Mouse (Mus musculus): Measurements from ENCODE around the gene Galk1.
"Not testable (repeated sequence)": the region's sequence is repeated elsewhere in the genome, so short reads cannot be mapped to it uniquely, and the experiment has no call there.

Gene Galk1

GRCm38 (mm10) chr11:116030898-116031845 lies 18.7 kb upstream of the Galk1 start:
- DNase-seq (ENCODE audit: extremely low read depth, low read depth, low spot score): no peak

GRCm38 (mm10) chr11:116030088-116030897 lies 17.8 kb upstream of the Galk1 start, which contains the start of gene Unk:
Gene Unk, plus strand, starts transcription at chr11:116030322.
- peak; percentile 87 for DNase-seq (ENCODE audit: extremely low read depth, low read depth, low spot score)

GRCm38 (mm10) chr11:116029086-116029865 lies 16.8 kb upstream of the Galk1 start:
- no peak for DNase-seq (ENCODE audit: extremely low read depth, low read depth, low spot score)

DNA sequence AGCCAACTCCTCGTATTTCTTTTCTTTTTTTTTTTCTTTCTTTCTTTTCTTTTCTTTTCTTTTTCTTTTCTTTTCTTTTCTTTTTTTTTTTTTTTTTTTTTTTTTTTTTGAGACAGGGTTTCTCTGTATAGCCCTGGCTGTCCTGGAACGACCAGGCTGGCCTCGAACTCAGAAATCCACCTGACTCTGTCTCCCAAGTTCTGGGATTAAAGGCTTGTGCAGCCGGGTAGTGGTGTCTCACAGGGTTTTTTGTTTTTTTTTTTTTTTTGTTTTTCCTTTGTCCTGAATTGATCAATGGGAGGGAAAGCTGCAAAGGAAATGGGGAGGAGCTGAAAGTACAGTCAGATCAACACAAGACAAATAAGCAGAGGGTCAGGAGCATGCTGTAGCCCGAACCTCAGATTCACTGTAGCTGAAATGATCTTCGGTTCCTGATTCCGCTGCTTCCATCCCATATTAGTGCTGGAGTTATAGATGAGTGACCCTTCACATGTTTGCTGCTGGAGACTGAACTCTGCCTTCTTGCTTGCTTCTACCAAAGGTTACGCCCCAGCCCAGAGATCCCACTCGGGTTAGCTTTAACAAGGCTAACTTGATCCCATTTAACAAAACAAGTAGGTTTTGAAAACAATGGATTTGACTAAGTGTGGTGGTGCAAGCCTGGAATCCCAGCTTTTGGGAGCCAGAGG lies 15.8 kb upstream of the Galk1 start:
- DNase-seq (ENCODE audit: extremely low read depth, low read depth, low spot score): no peak

DNA sequence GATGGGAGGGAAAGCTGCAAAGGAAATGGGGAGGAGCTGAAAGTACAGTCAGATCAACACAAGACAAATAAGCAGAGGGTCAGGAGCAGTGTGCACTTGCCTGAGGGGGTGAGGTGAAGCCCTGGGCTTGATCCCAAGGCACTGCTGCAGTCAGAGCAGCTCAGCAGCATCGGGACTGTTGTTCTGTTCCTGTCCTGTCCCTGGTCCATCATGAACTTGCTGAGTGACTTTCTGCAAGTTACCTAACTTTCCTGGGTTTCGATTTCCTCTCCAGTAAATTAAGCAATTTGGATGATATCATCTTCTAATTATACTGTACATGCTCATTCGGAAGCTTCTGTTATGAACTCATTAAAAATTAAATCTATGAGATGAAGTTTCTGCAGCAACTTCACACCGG lies 15.2 kb upstream of the Galk1 start, which contains the start of gene H3f3b:
Gene H3f3b, minus strand, starts transcription at position 207 of the 400 bp plus-strand sequence.
- DNase-seq (ENCODE audit: extremely low read depth, low read depth, low spot score): no peak

DNA sequence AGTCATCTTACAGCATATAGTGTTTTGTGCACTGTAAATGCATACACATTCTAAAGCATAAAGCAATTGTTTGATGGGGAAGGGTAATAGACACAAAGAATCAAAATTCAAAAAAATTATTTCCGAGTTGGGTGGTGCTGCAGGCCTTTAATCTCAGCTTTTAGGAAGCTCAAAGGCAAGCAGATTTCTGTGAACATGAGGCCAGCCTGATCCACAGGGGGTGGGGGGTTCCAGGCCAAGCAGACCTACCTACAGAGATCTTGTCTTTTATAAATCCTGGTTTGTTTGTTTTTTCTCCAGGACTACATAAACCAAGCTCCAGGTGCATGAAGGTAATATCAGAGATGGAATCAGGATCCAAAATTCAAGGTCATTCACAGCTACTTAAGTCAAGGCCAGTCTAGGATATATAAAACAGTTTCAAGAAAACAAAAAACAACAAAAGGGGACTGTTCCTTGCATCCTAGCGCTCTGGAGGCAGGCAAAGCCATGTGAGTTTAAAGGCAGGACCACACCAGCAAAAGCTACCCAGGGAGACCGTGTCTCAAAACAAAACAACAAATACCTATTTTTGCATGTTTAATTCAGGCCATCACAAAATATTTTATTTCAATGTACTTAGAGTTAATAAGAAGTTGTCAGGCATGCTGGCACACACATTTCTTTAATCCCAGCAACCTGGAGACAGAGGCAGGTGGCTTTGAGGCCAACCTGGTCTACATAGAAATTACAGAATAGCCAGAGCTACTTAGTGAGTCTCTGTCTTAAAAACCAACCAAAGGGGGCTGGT lies 12.7 kb upstream of the Galk1 start:
- no peak for DNase-seq (ENCODE audit: extremely low read depth, low read depth, low spot score)

GRCm38 (mm10) chr11:116024356-116024808 lies 11.9 kb upstream of the Galk1 start:
- peak; percentile 96 for DNase-seq (ENCODE audit: extremely low read depth, low read depth, low spot score)

GRCm38 (mm10) chr11:116023771-116024355 lies 11.3 kb upstream of the Galk1 start:
- no peak for DNase-seq (ENCODE audit: extremely low read depth, low read depth, low spot score)

GRCm38 (mm10) chr11:116023074-116023770 lies 10.7 kb upstream of the Galk1 start:
- DNase-seq (ENCODE audit: extremely low read depth, low read depth, low spot score): not testable (repeated sequence)

DNA sequence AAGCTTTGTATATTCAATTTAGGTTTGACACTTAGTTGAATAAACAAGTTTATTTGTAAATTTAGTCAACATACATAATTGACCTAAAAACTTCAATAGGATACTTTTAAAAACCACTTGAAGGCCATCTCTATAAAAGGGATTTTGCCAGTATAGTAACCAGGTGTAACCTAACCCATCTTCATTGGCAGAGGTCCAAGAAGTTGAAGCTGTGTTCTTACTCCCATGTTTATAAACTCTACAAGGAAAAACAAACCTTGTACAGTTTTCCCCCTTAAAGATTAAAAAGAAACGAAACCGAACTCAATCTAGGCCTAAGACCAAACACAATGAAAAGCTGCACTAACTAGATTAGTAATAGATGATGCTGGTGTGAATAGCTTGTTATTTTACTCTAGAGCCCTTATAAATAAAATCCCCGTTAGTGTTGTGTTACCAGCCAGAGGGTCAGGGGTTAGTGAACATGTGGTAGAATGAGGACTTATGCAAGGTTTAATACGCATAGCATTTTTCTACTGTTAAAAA lies 9.8 kb upstream of the Galk1 start:
- no peak for DNase-seq (ENCODE audit: extremely low read depth, low read depth, low spot score)

DNA sequence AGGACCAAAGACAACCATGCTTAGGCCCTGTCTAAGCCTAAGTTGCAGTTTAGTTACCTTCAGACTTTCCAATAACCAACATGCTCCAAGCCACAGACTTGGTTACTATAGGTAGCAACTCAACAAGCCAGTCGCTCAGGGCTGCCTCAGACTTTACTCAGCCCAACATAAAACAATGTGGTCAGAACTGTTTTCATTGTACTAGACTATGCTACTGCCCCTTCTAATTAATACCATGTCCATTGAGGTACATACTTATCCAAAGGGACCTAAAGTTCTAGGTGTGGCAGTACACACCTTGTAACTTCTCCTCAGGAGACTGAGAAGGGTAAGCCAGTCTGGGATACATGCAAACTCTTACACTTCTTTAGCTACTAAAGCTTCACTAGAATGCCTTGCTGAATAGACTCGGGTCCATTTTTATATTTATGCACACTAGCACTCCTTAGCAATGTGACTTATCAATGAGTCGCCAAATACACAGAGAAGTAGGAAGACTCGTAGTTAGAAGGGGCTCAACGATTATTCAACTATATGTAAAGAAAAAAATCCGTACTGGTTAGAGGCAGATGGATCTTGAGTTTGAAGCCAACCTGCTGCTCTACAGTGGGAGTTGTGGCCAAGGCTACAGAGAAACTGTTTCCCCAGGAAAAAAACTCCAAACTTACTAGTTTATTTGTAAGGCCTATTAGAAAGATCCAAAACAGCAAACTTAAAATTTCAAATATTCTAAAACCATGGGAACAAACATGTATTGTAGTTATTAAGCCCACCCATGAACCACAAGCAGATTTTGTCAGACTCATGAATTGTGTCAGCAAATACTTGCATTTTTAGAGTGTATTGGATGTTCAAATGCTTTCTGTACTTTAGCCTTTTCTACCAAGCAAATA lies 9.1 kb upstream of the Galk1 start:
- DNase-seq (ENCODE audit: extremely low read depth, low read depth, low spot score): no peak

GRCm38 (mm10) chr11:116020519-116020922 lies 8.0 kb upstream of the Galk1 start:
- DNase-seq (ENCODE audit: extremely low read depth, low read depth, low spot score): no peak

DNA sequence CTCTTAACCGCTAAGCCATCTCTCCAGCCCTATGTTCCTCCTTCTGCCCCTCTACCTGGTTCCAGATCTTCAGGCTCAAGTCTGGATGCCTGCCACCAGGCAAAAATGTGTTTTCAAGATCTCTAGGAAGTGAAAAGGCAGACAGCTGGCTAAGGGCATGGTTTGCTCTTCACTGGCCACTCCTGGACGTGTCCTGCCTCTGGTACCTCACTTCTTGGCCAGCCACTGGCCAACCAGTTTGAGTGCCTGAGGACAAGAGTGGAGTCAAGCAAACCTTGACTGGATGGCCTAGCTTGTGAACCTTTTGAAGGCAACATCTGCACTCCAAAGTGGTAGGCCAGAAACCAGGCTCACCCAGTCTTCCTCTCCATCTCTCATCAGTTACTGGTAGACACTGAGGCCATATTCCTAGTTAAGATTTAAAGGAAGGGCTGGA lies 7.5 kb upstream of the Galk1 start:
- no peak for DNase-seq (ENCODE audit: extremely low read depth, low read depth, low spot score)

- DNase-seq (ENCODE audit: extremely low read depth, low read depth, low spot score): no peak
These were observed 6.9 kb upstream of the Galk1 start for GRCm38 (mm10) chr11:116019360-116019791.

- not testable (repeated sequence) for DNase-seq (ENCODE audit: extremely low read depth, low read depth, low spot score)
These were observed 6.3 kb upstream of the Galk1 start for GRCm38 (mm10) chr11:116018867-116019266.

DNA sequence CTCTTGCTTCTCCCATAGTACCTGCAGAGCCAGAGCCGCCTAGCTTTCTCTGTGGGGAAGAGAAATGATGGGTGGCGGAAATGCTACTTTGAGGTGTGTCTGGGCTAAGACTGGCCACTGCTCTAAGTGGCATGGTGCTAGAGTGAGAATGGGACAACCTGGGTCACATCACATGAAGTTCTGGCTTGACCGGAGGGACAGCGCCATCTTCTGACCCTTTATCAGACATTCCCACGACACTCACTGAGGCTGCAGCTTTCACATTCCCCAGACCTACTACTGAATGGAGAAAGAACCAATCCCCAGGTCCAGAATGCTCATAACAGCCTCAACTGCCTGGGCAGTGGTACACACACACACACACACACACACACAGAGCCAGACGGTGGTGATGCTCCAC lies 5.6 kb upstream of the Galk1 start:
- DNase-seq (ENCODE audit: extremely low read depth, low read depth, low spot score): no peak

DNA sequence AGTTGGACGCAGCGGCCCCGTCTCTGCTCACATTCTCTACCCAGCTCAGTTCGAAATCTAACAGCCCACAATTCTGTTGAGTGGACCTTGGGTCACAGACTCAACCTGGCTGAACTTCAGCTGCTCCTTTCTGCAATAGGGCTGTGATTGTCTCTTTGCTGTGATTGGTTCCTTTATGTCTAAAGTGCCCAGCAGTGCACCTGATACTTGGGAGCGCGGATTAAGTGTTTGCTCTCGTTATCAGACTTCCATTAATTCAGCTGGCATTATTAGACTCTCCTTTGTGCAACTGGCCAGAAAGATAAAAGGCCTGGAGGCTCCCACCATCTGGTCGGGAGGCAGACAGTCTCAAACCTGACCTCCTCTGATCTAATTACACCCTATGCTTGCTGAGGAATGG lies 2.3 kb upstream of the Galk1 start:
- DNase-seq (ENCODE audit: extremely low read depth, low read depth, low spot score): no peak

Data from fat pad, adult 2 months (tissue).